Mouse (Mus musculus) limb, embryonic 11.5 days (tissue): Measurements from ENCODE around the gene Popdc2. TPM values are rescaled to one million over a fixed set of nuclear protein-coding genes. Genes with fewer than 3 reads are reported as not detected.
A peak's percentile ranks its signal among the peaks of the same experiment; 100 is the strongest.

Source experiments
- ATAC-seq: fragments of 200-750 bp; cut with Nextera tagmentation; 2 replicates; pipeline ENCODE4 v1.8.0; 2017; ENCODE audit warnings: low read depth; ENCODE audit not compliant: insufficient number of reproducible peaks, low FRiP score, low TSS enrichment
- DNase-seq: peaks from one replicate; pipeline ENCODE4 v3.0.0-alpha.2; 2015; ENCODE audit warnings: low spot score
- H3K27ac ChIP-seq: fragments of 300-500 bp; sonication (generic); replicated peaks from 2 replicates; pipeline ENCODE4 v1.5.1; 2014; ENCODE audit warnings: low read depth, mild to moderate bottlenecking, low read length
- H3K27me3 ChIP-seq: fragments of 300-500 bp; sonication (generic); 2 replicates; pipeline ENCODE4 v1.6.1; 2014; ENCODE audit warnings: mild to moderate bottlenecking, low read length, mixed read lengths; ENCODE audit not compliant: control insufficient read depth, insufficient read depth
- H3K36me3 ChIP-seq: fragments of 300-500 bp; sonication (generic); 2 replicates; pipeline ENCODE4 v1.6.1; 2014; ENCODE audit warnings: mild to moderate bottlenecking, low read length, moderate library complexity, mixed read lengths; ENCODE audit not compliant: control insufficient read depth, insufficient read depth
- H3K4me1 ChIP-seq: fragments of 300-500 bp; sonication (generic); 2 replicates; pipeline ENCODE4 v1.6.1; 2014; ENCODE audit warnings: low read length, mixed read lengths; ENCODE audit not compliant: control insufficient read depth, insufficient read depth
- H3K4me2 ChIP-seq: fragments of 300-500 bp; sonication (generic); 2 replicates; pipeline ENCODE4 v1.6.1; 2014; ENCODE audit warnings: low read depth, mild to moderate bottlenecking, moderate library complexity; ENCODE audit not compliant: severe bottlenecking
- H3K4me3 ChIP-seq: fragments of 300-500 bp; sonication (generic); 2 replicates; pipeline ENCODE4 v1.5.1; 2014; ENCODE audit warnings: low read depth, low read length
- H3K9ac ChIP-seq: fragments of 300-500 bp; sonication (generic); 2 replicates; pipeline ENCODE4 v1.6.1; 2014; ENCODE audit warnings: mild to moderate bottlenecking, low read length
- H3K9me3 ChIP-seq: fragments of 300-500 bp; sonication (generic); 2 replicates; pipeline ENCODE4 v1.6.1; 2016; ENCODE audit warnings: low read length; ENCODE audit not compliant: control insufficient read depth
- WGBS: fragments of 180-500 bp; shearing (Covaris S2); extraction: QIAGEN DNeasy Blood & Tissue Kit; methylation state at CpG from one replicate; pipeline ENCODE4 v1.1.7; 2014; 5-methylcytosine and 5-hydroxymethylcytosine counted together
- polyA plus RNA-seq: library from polyadenylated mRNA; unstranded; fragments of >200 nt; fragmentation: Nextera tagmentation; extraction: Ambion mirVana; gene quantifications from 2 replicates; pipeline ENCODE4 v1.2.1, GENCODE M21; 2014

Popdc2 gene
- polyA plus RNA-seq, 1 experiment from 2014 or later = 1.8 TPM

DNA sequence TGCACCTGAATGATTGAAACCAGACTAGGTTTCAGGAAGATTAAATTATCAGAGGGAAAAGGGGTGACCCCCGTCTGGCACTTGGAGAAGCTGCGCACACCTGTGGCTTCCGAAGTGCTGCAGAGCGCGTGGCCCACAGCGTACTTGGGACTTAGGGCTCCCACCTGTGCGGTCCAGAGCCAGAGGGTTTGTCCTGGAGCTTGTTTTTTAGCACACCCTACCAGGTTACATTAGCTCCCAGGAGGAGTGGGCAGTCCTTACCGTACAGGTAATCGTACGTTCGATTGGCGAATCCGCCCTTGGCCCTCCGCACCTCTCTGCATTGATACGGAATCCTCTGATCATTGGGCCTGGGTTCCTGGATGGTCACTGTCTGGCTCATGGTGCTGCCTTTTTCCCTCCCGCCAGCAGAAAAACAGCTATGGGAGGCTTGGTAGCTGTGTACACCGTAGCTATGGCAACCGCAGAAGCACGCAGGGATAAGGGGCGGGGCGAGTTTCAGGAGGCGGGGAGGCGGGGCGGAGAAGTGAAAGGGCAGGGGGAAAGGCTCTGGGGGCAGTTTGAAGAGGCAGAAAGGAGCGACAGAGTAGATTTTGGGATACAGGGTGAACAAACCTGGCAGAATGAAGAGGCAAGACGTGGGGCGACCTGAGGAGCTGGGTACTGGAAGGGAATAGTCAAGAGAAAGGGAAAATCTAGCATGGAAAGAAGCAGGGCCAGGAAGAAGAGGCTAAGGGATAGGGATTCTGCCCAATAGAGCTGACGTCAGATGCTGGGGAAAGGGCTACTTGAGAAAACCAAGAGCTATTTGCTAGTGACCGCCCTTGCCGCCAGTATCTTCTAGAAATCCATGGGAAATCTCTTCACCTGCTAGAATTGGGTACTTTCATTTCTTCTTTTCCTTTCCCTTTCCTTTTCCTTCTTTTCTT, 20.3 kb upstream of the Popdc2 start, which contains the start of gene Maats1:
Gene Maats1 (minus strand): TSS at position 748 of the 929 bp plus-strand sequence.
- Histone ChIP-seq H3K4me3 (peak within 1 kb of the TSS; percentile 29), H3K4me1 (0 out of 2 replicates have a peak, but pooled peaks cover 2% of the 10 kb centered on the region), H3K4me2 (peak within 1 kb of the TSS; percentile 65), H3K27ac (no peak within 1 kb of the TSS), H3K36me3 (no peaks in the 10 kb centered on the region), H3K9ac (peak within 1 kb of the TSS; percentile 43), H3K27me3 (no peaks in the 10 kb centered on the region), H3K9me3 (no peaks in the 10 kb centered on the region)
- DNase-seq (peak; percentile 86), ATAC-seq (peak; percentile 91)
- 10% methylated on average over 30 of the region's 30 CpGs for WGBS

DNA sequence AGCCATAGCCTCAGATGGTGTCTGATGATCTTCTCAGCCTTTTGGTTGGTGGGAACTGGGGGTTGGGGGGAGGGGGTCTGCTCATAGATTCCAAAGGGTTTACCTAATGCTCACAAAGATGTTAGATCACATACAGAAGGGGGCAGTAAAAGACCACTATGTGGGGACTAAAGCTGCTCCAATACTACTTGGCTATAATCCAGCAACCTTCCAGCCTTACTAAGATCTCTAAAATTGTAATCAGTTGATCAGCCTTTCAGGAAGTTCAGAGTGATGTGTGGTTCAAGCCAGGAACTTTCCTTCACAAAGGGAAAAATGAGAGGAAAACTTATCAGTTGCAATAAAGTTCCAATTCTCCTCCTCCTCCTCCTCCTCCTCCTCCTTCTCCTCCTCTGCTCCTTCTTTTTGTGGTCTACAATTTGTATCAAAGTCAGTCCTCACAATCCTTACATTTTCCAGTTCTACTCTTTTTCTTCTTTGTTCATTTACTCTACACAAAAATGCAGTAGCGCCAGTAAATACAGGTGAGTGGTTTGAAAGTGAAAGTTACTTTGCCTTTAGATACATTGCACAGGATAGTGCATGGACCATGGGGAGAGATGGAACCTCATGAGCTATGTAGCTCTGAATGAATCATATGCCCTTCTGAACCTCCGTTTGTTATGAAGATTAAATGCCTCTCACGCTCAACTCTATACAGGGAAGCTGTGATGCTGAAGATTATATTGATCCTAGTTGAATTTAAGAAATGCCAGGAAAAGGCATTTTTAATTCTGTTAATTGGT, 16.9 kb upstream of the Popdc2 start:
- 79% methylated on average over 3 of the region's 3 CpGs for WGBS
- DNase-seq = no peak
- Histone ChIP-seq H3K9ac (no peak overlapping the region), H3K36me3 (no peaks in the 10 kb centered on the region), H3K27me3 (no peaks in the 10 kb centered on the region), H3K27ac (no peak overlapping the region), H3K4me2 (no peak overlapping the region), H3K4me1 (peaks cover 6% of the 10 kb centered on the region), H3K4me3 (no peak overlapping the region), H3K9me3 (no peaks in the 10 kb centered on the region)
- no peak for ATAC-seq

DNA sequence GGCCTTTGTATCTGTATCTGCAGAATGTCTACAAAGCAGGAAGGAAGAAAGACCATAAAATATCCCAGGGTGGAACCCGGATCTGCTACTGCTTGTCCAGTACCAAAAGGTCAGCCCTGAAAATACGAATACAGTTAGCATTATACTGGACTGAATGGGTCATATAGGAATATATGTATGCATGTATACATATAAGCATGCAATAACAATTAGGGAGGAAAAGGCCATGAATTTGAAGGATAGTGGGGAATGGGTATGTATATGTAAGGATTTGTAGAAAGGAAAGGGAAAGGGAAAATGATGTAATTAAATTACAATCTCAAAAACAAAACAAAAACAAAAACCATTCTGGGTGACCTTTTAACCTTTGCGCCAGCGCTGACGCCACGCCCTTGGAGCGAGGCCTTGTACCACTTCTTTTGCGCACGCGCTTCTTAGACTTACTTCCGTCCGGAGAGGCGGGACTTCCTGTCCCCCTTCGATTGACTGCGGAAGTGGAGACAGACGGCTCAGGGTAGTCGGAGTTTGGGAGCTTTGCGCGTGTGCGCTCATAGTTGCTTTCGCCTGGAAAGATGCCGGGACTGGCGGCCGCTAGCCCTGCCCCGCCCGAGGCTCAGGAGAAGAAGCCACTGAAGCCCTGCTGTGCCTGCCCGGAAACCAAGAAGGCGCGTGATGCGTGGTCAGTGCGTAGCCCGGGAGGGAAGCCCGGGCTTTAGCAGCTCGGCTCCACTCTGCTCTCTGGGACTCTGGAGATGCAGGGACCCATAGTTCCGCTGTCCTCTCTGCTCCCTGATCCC, 15.3 kb upstream of the Popdc2 start, which contains the start of the genes Cox17 and Gm21987:
Gene Cox17 (plus strand): TSS at position 463 of the 797 bp plus-strand sequence.
Gene Gm21987 (plus strand): TSS at position 512 of the 797 bp plus-strand sequence.
- peak within 1 kb of the TSS; percentile 84 for H3K9ac ChIP-seq
- peak; percentile 90 for DNase-seq
- no peaks in the 10 kb centered on the region for H3K9me3 ChIP-seq
- peaks cover 2% of the 10 kb centered on the region for H3K36me3 ChIP-seq
- peak; percentile 94 for ATAC-seq
- H3K4me1 ChIP-seq = peaks cover 4% of the 10 kb centered on the region
- peak within 1 kb of the TSS; percentile 46 for H3K4me2 ChIP-seq
- H3K27me3 ChIP-seq = no peaks in the 10 kb centered on the region
- no peak within 1 kb of the TSS; the same call in 1 of the 2 replicates for H3K27ac ChIP-seq
- H3K4me3 ChIP-seq = peak within 1 kb of the TSS; percentile 59
- 3% methylated on average over 35 of the region's 35 CpGs for WGBS

DNA sequence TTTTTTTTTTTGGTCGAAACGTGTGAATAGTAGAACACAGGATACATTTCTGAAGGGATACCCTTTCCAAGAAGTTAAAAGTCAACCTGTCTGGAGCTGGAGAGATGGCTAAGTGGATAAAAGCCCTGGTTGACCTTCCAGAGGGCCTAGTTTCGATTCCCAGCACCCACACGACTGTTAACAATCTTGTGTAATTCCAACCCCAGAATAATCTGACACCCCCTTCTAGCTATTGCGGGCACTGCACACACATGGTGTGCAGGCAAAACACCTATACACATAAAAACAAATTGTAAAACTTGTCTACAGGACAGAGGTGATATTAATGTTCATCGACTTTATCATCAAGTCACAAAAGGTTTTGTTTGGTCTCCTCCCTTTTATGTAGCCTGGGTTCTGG, 14.4 kb upstream of the Popdc2 start:
- Histone ChIP-seq H3K4me1 (peaks cover 4% of the 10 kb centered on the region), H3K27me3 (no peaks in the 10 kb centered on the region), H3K27ac (no peak overlapping the region), H3K36me3 (peaks cover 2% of the 10 kb centered on the region), H3K9me3 (no peaks in the 10 kb centered on the region), H3K4me3 (peak overlapping the region; percentile 59), H3K9ac (no peak overlapping the region), H3K4me2 (peak overlapping the region; percentile 46)
- ATAC-seq (no peak), DNase-seq (no peak)
- 69% methylated on average over 6 of the region's 6 CpGs for WGBS

DNA sequence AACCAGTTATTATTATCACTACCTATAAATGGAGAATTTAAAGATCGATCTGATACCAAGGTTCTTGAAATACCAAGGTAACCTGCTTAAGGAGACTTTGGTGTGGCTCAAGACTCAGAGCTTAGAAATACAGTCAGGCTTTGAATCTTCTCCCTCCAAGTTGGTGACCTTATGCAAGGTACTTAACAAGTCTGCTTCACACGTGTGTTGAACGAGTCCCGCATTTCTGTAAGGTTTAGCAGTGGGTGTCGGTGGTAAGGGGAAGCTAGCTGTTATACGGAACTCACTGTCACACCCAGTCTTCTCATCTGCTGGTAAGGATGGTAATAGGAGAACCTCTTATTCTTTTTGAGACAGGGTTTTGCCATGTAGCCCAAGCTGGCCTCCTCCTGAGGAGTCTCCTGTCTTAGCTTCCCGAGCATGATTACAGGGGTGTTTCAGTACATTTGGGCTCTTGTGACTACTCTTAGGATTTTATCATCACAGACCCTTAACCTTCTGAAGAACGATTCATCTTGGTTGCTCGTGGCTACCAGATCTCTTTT, 13.7 kb upstream of the Popdc2 start:
- ATAC-seq (no peak), DNase-seq (no peak)
- Histone ChIP-seq H3K4me1 (peaks cover 4% of the 10 kb centered on the region), H3K4me3 (no peak overlapping the region), H3K9me3 (no peaks in the 10 kb centered on the region), H3K36me3 (peaks cover 2% of the 10 kb centered on the region), H3K27me3 (no peaks in the 10 kb centered on the region), H3K27ac (no peak overlapping the region), H3K4me2 (no peak overlapping the region), H3K9ac (no peak overlapping the region)
- WGBS = 92% methylated on average over 9 of the region's 9 CpGs

DNA sequence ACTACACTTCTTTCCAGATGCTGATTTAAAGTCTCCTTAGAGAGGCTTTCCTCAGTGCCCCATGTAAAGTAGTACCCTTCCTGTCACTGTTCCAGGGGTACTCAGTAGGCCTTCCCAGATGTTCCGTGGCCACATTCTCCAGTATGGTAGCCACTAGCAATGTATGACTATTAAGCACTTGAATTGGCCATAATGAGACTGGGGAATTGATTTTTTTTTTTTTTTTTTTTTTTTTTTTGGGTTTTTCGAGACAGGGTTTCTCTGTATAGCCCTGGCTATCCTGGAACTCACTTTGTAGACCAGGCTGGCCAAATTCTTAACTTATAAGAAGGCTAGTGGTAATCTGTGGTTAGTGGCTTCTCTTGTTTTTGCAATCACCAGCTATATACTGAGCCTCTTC, 12.1 kb upstream of the Popdc2 start:
- Histone ChIP-seq H3K27ac (no peak overlapping the region), H3K27me3 (no peaks in the 10 kb centered on the region), H3K4me2 (no peak overlapping the region), H3K4me1 (peaks cover 4% of the 10 kb centered on the region), H3K4me3 (no peak overlapping the region), H3K9ac (no peak overlapping the region), H3K9me3 (no peaks in the 10 kb centered on the region), H3K36me3 (peaks cover 2% of the 10 kb centered on the region)
- ATAC-seq (no peak), DNase-seq (no peak)
- WGBS = 89% methylated on average over 2 of the region's 2 CpGs

DNA sequence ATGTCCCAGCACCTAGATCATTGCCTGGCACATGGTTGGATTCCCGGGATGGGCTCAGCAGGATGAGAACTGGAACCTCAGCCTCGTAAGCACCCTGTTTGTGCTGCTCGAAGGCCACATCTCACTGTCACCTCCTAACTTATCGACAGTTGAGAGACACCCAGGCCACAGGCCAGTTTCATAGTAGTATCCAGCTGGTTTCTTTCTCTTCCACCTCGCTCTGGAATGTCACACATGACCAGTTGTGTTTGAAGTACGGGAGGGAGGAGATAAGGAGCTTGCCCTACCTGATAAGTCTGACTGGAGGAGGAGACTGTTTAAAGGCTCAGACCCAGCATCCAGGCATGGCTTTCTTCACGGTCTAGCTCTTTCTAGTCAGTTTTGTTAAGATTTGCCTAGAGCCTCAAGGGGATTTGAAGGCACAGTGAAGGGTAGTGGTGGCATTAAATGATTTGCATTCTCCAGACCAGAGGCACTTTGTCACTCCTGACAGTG, 11.6 kb upstream of the Popdc2 start:
- peaks cover 4% of the 10 kb centered on the region for H3K4me1 ChIP-seq
- DNase-seq = no peak
- H3K36me3 ChIP-seq = peaks cover 2% of the 10 kb centered on the region
- H3K27me3 ChIP-seq = no peaks in the 10 kb centered on the region
- WGBS = 79% methylated on average over 7 of the region's 7 CpGs
- no peak overlapping the region for H3K9ac ChIP-seq
- no peak overlapping the region for H3K27ac ChIP-seq
- no peaks in the 10 kb centered on the region for H3K9me3 ChIP-seq
- no peak overlapping the region for H3K4me3 ChIP-seq
- no peak for ATAC-seq
- H3K4me2 ChIP-seq = no peak overlapping the region
